Mouse (Mus musculus) intestine, postnatal 0 days (tissue): ENCODE data around the gene Ppp1r16b. TPM values are rescaled to one million over a fixed set of nuclear protein-coding genes. Genes with fewer than 3 reads are reported as not detected.

Experiments used
- ATAC-seq: fragments of 200-750 bp; cut with Nextera tagmentation; 2 replicates; pipeline ENCODE4 v1.8.0; 2017; ENCODE audit warnings: mild to moderate bottlenecking, moderate TSS enrichment, moderate library complexity
- H3K27ac ChIP-seq: fragments of 300-500 bp; sonication (generic); 2 replicates; pipeline ENCODE4 v1.5.1; 2014; ENCODE audit warnings: mild to moderate bottlenecking, low read depth, low read length, moderate library complexity
- H3K27me3 ChIP-seq: fragments of 300-500 bp; sonication (generic); replicated peaks from 2 replicates; pipeline ENCODE4 v1.6.1; 2014; ENCODE audit warnings: low read length, mixed read lengths; ENCODE audit not compliant: control insufficient read depth, insufficient read depth
- H3K36me3 ChIP-seq: fragments of 300-500 bp; sonication (generic); 2 replicates; pipeline ENCODE4 v1.6.1; 2014; ENCODE audit warnings: mild to moderate bottlenecking, moderate library complexity; ENCODE audit not compliant: control insufficient read depth, insufficient read depth
- H3K4me1 ChIP-seq: fragments of 300-500 bp; sonication (generic); replicated peaks from 2 replicates; pipeline ENCODE4 v1.6.1; 2014; ENCODE audit warnings: antibody characterized with exemption, low read length, mixed read lengths; ENCODE audit not compliant: control insufficient read depth, insufficient read depth
- H3K4me2 ChIP-seq: fragments of 300-500 bp; sonication (generic); replicated peaks from 2 replicates; pipeline ENCODE4 v1.6.1; 2014; ENCODE audit warnings: low read depth, mild to moderate bottlenecking, moderate library complexity
- H3K4me3 ChIP-seq: fragments of 300-500 bp; sonication (generic); 2 replicates; pipeline ENCODE4 v1.5.1; 2014; ENCODE audit warnings: low read depth, low read length
- H3K9ac ChIP-seq: fragments of 300-500 bp; sonication (generic); 2 replicates; pipeline ENCODE4 v1.6.1; 2014; ENCODE audit warnings: mild to moderate bottlenecking, low read depth, low read length
- H3K9me3 ChIP-seq: fragments of 300-500 bp; sonication (generic); 2 replicates; pipeline ENCODE4 v1.6.1; 2016; ENCODE audit warnings: mixed run types; ENCODE audit not compliant: control insufficient read depth
- CTCF ChIP-seq: sonication (generic); IDR thresholded peaks from 2 replicates; pipeline ENCODE4 v1.5.1; 2016; ENCODE audit warnings: low read depth, mild to moderate bottlenecking, control low read depth, antibody characterized with exemption, moderate library complexity
- WGBS: fragments of 180-500 bp; shearing (Covaris S2); extraction: QIAGEN DNeasy Blood & Tissue Kit; methylation state at CpG from one replicate; pipeline ENCODE4 v1.1.7; 2014; 5-methylcytosine and 5-hydroxymethylcytosine counted together
- polyA plus RNA-seq: library from polyadenylated mRNA; unstranded; fragments of >200 nt; fragmentation: Nextera tagmentation; extraction: Ambion mirVana; gene quantifications from 2 replicates; pipeline ENCODE4 v1.2.1, GENCODE M21; 2015

Gene Ppp1r16b
- polyA plus RNA-seq, 1 experiment from 2014 or later, result 3.3 TPM

DNA sequence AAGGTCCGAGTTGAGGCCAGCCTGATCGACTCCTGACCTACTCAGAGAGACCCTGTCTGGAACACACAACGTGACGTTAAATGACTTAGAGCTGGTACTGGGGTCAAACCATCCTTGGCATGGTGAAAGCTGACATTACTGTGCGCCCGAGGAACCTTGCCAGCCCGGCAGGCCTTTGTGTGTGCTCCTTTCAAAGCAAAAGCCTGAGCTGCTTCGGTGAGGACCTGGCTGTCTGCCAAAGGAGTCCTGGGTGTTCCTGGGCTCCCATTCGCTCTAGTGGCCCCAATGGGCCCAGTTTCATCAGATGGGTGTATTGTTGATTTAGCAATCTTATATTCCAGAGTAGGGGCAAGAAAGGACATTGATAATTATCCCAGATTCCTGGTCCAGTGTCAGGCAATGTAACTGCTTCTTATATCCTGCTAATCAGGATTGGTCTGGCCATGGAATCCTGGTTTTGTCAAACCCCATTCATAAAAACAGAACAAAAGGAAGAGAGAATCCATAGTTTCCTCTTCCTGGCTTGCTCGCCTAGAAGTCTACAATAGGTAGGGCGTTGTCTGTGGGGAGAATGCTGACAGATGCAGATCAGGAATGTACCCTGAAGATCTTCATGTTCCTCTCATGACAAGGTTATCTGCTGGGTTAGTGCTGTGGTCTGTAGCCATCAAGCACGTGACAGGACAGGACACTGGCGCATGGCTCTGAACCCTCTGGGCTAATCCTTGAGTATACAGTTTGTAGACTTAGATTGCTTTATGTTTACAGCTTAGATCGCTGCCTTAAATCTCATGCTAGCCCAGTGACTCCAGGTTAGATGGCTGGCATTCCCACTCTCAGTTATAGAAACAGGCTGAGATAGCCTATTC, 122.0 kb downstream of the Ppp1r16b start:
- Histone ChIP-seq H3K9me3 (no peaks in the 10 kb centered on the region), H3K36me3 (peaks cover 20% of the 10 kb centered on the region; the same call in 1 of the 2 replicates), H3K4me2 (no peak overlapping the region), H3K4me1 (no peaks in the 10 kb centered on the region), H3K9ac (no peak overlapping the region), H3K4me3 (no peak overlapping the region), H3K27me3 (no peaks in the 10 kb centered on the region), H3K27ac (no peak overlapping the region)
- ATAC-seq, result no peak
- TF ChIP-seq CTCF, result no peak
- 60% methylated on average over 14 of the region's 14 CpGs for WGBS

GRCm38 (mm10) chr2:158794494-158795004, 129.4 kb downstream of the Ppp1r16b start, which contains the start of gene Dhx35:
Gene Dhx35 (plus strand): TSS chr2:158794807.
- no peak for TF ChIP-seq CTCF
- Histone ChIP-seq H3K4me2 (peak within 1 kb of the TSS; percentile 88), H3K36me3 (no peaks in the 10 kb centered on the region), H3K4me3 (peak within 1 kb of the TSS; percentile 81), H3K27ac (peak within 1 kb of the TSS; percentile 80), H3K4me1 (no peaks in the 10 kb centered on the region), H3K9me3 (no peaks in the 10 kb centered on the region), H3K9ac (peak within 1 kb of the TSS; percentile 69), H3K27me3 (no peaks in the 10 kb centered on the region)
- ATAC-seq, result peak; percentile 98
- 0% methylated on average over 32 of the region's 33 CpGs for WGBS

GRCm38 (mm10) chr2:158795043-158795442, 129.8 kb downstream of the Ppp1r16b start:
- no peaks in the 10 kb centered on the region for H3K27me3 ChIP-seq
- TF ChIP-seq CTCF, result no peak
- peak overlapping the region; percentile 88 for H3K4me2 ChIP-seq
- peak overlapping the region; percentile 69 for H3K9ac ChIP-seq
- WGBS, result 7% methylated on average over 15 of the region's 15 CpGs
- H3K4me3 ChIP-seq, result peak overlapping the region; percentile 81
- H3K36me3 ChIP-seq, result no peaks in the 10 kb centered on the region
- peak; percentile 31; the same call in 1 of the 2 replicates for ATAC-seq
- no peaks in the 10 kb centered on the region for H3K9me3 ChIP-seq
- H3K27ac ChIP-seq, result peak overlapping the region; percentile 80
- H3K4me1 ChIP-seq, result no peaks in the 10 kb centered on the region

- Histone ChIP-seq H3K27me3 (no peaks in the 10 kb centered on the region), H3K9me3 (no peaks in the 10 kb centered on the region), H3K9ac (no peak overlapping the region), H3K36me3 (0 out of 2 replicates have a peak, but pooled peaks cover 3% of the 10 kb centered on the region), H3K4me3 (no peak overlapping the region), H3K4me2 (no peak overlapping the region), H3K27ac (no peak overlapping the region), H3K4me1 (no peaks in the 10 kb centered on the region)
- no peak for TF ChIP-seq CTCF
- WGBS, result 75% methylated on average over 2 of the region's 2 CpGs
- ATAC-seq, result no peak
Measured at GRCm38 (mm10) chr2:158795875-158796274, 130.7 kb downstream of the Ppp1r16b start.

DNA sequence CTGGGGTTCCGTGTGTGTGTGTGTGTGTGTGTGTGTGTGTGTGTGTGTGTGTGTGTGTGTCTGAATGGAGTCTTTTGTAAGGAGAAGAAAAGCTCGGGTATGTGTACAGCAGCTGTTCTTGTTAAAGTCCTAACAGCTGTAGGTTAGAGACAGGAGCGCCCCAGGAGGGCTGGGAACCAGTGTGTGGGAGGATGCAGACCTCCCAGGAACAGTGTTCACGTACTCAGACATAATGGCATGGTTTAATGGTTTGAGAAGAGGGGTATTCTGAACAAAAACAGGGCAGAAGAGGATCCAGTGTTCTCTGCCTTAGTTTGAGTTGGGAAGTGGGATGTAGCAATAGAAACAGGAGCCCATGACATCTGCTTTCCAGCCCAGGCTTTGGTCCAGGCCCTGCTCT, 134.1 kb downstream of the Ppp1r16b start:
- 81% methylated on average over 4 of the region's 4 CpGs for WGBS
- no peaks in the 10 kb centered on the region for H3K9me3 ChIP-seq
- H3K36me3 ChIP-seq, result peaks cover 19% of the 10 kb centered on the region; the same call in 1 of the 2 replicates
- no peak overlapping the region for H3K27ac ChIP-seq
- no peaks in the 10 kb centered on the region for H3K27me3 ChIP-seq
- no peak for ATAC-seq
- H3K4me2 ChIP-seq, result no peak overlapping the region
- H3K9ac ChIP-seq, result no peak overlapping the region
- H3K4me3 ChIP-seq, result no peak overlapping the region
- no peaks in the 10 kb centered on the region for H3K4me1 ChIP-seq
- no peak for TF ChIP-seq CTCF

DNA sequence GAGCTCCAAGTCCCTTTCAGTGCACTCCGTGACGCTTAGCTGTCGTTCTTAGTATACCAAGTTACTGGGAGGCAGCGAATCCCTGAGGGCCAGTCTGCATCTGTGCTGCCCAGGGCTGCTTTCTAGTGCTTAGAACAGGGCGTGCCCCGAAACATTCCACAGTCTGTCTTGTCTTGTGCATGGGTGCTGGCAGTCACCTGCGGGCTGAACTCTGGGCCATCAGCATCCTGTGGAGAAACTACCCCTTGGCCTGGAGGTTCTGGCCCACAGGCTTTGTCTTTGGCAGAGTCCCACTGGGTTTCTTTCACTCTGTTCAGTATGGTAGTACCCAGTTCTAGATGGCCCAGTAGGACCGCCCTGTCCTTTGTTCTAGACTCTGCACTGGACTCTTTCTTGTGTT, 135.6 kb downstream of the Ppp1r16b start:
- H3K9me3 ChIP-seq, result no peaks in the 10 kb centered on the region
- H3K36me3 ChIP-seq, result peaks cover 25% of the 10 kb centered on the region; the same call in 1 of the 2 replicates
- no peaks in the 10 kb centered on the region for H3K4me1 ChIP-seq
- no peak overlapping the region for H3K9ac ChIP-seq
- H3K4me2 ChIP-seq, result no peak overlapping the region
- WGBS, result 94% methylated on average over 8 of the region's 8 CpGs
- no peak for ATAC-seq
- no peaks in the 10 kb centered on the region for H3K27me3 ChIP-seq
- no peak overlapping the region for H3K27ac ChIP-seq
- H3K4me3 ChIP-seq, result no peak overlapping the region
- no peak for TF ChIP-seq CTCF
